In genomic region chr7:84159414-84159813, GRCm38 (mm10) we compare ENCODE assay signal across 29 mouse cellular contexts.
"Had no signal": no experiment of that assay in that cellular context is flagged by ENCODE, and none has a peak within 500 bp of the region (broad histone marks: within the 10 kb centered on the region; RNA-seq: fewer than 3 reads in every experiment).

No protein-coding gene starts in this region.

- H3K4me2 ChIP-seq: heart, embryonic 11.5 days; heart, embryonic 13.5 days; heart, embryonic 15.5 days; hindbrain, embryonic 12.5 days; hindbrain, embryonic 14.5 days; kidney, embryonic 15.5 days; limb, embryonic 12.5 days; liver, embryonic 11.5 days; liver, embryonic 13.5 days; liver, embryonic 15.5 days had no signal

- H3K9me3 ChIP-seq: heart, embryonic 13.5 days; heart, embryonic 15.5 days; hindbrain, embryonic 10.5 days; hindbrain, embryonic 12.5 days; kidney, embryonic 15.5 days; limb, embryonic 10.5 days; limb, embryonic 12.5 days; liver, embryonic 13.5 days; liver, embryonic 15.5 days had no signal

- H3K36me3 ChIP-seq: heart, embryonic 13.5 days; heart, embryonic 15.5 days; hindbrain, embryonic 10.5 days; hindbrain, embryonic 12.5 days; kidney, embryonic 15.5 days; limb, embryonic 10.5 days; limb, embryonic 12.5 days; liver, embryonic 13.5 days; liver, embryonic 15.5 days had no signal

- H3K9ac ChIP-seq: heart, embryonic 13.5 days; heart, embryonic 15.5 days; hindbrain, embryonic 12.5 days; hindbrain, embryonic 14.5 days; kidney, embryonic 15.5 days; limb, embryonic 12.5 days; liver, embryonic 13.5 days; liver, embryonic 15.5 days had no signal

- ATAC-seq: hindbrain, embryonic 16.5 days; inflammation-experienced regulatory T-cells, adult 6 months had no signal

- H3K4me1 ChIP-seq: heart, embryonic 13.5 days; heart, embryonic 15.5 days; hindbrain, embryonic 10.5 days; hindbrain, embryonic 12.5 days; kidney, embryonic 15.5 days; limb, embryonic 10.5 days; limb, embryonic 12.5 days; liver, embryonic 15.5 days had no signal

- H3K27me3 ChIP-seq: heart, embryonic 13.5 days; heart, embryonic 15.5 days; hindbrain, embryonic 12.5 days; kidney, embryonic 15.5 days; limb, embryonic 12.5 days; liver, embryonic 13.5 days; liver, embryonic 15.5 days had no signal

- H3K27ac ChIP-seq: gastrocnemius, adult 2 months; heart, adult 2 months; heart, embryonic 13.5 days; heart, embryonic 15.5 days; hindbrain, embryonic 10.5 days; hindbrain, embryonic 12.5 days; hindbrain, embryonic 14.5 days; kidney, embryonic 15.5 days; kidney, postnatal 0 days; layer of hippocampus, adult 2 months; left cerebral cortex, adult 2 months; limb, embryonic 10.5 days; limb, embryonic 12.5 days; liver, embryonic 13.5 days; liver, embryonic 15.5 days had no signal

- DNase-seq: gastrocnemius, adult 2 months; gastrocnemius, postnatal 10 days; gastrocnemius, postnatal 25 days; heart, adult 2 months; heart, postnatal 14 days; heart, postnatal 4 days; kidney, adult 11 months; kidney, adult 2 months; kidney, adult 9 months; kidney, postnatal 14 days; kidney, postnatal 4 days; liver; liver, embryonic 13.5 days had no signal

- H3K4me3 ChIP-seq: gastrocnemius, adult 2 months; heart, adult 2 months; heart, embryonic 13.5 days; heart, embryonic 15.5 days; hindbrain, embryonic 10.5 days; hindbrain, embryonic 12.5 days; kidney, embryonic 15.5 days; layer of hippocampus, adult 2 months; left cerebral cortex, adult 2 months; limb, embryonic 10.5 days; limb, embryonic 12.5 days; liver, embryonic 13.5 days; liver, embryonic 15.5 days had no signal
